Mouse (Mus musculus) layer of hippocampus, postnatal 14 days (tissue): ENCODE data around the gene Gstp3. TPM values are rescaled to one million over a fixed set of nuclear protein-coding genes. Genes with fewer than 3 reads are reported as not detected.
A peak's percentile ranks its signal among the peaks of the same experiment; 100 is the strongest.

Source experiments
- DNase-seq, 2 experiments: peaks; one replicate each; pipeline ENCODE4 v3.0.0; 2021 to 2022; ENCODE audit warnings: low spot score in 2 of 2, mixed read lengths in 1 of 2
- long read RNA-seq, 2 experiments: library from polyadenylated mRNA; stranded (forward); transcript quantifications; one replicate each; pipeline ENCODE4 v2.0.0; 2021
- total RNA-seq, 2 experiments: library from RNA; stranded (reverse); gene quantifications; 2 replicates each; pipeline ENCODE4 v1.2.3; 2021

Gene Gstp3
- not detected for total RNA-seq
- long read RNA-seq, experiment 1: 0 reads
- long read RNA-seq, experiment 2: 0 reads

- no peak for DNase-seq
Observed at GRCm38 (mm10) chr19:4059069-4059740, at the start of gene Gstp3. Gene Gstp3, minus strand, starts transcription at chr19:4059569.

- DNase-seq: no peak
Observed at GRCm38 (mm10) chr19:4108535-4108934, 49.2 kb upstream of the Gstp3 start.

- no peak for DNase-seq
Observed at GRCm38 (mm10) chr19:4106654-4107053, 47.3 kb upstream of the Gstp3 start.

- DNase-seq: no peak
Observed at GRCm38 (mm10) chr19:4104675-4105194, 45.4 kb upstream of the Gstp3 start.

- no peak for DNase-seq
Observed at GRCm38 (mm10) chr19:4103792-4104191, 44.4 kb upstream of the Gstp3 start.

GRCm38 (mm10) chr19:4103294-4103693, 43.9 kb upstream of the Gstp3 start:
- no peak for DNase-seq

GRCm38 (mm10) chr19:4102626-4103025, 43.3 kb upstream of the Gstp3 start:
- no peak for DNase-seq

GRCm38 (mm10) chr19:4102049-4102448, 42.7 kb upstream of the Gstp3 start:
- DNase-seq: no peak

GRCm38 (mm10) chr19:4101466-4101865, 42.1 kb upstream of the Gstp3 start:
- no peak for DNase-seq

- DNase-seq: peak; percentile 54 to 62
Observed at GRCm38 (mm10) chr19:4100718-4101261, 41.4 kb upstream of the Gstp3 start.

- DNase-seq: no peak
Observed at GRCm38 (mm10) chr19:4099837-4100717, 40.7 kb upstream of the Gstp3 start, which contains the start of gene Pitpnm1. Gene Pitpnm1, plus strand, starts transcription at chr19:4099998.

- DNase-seq: peak; percentile 86 to 90
Observed at GRCm38 (mm10) chr19:4099056-4099455, 39.7 kb upstream of the Gstp3 start.

- DNase-seq: no peak
Observed at GRCm38 (mm10) chr19:4098426-4098825, 39.1 kb upstream of the Gstp3 start.

- DNase-seq: no peak
Observed at GRCm38 (mm10) chr19:4097441-4097825, 38.1 kb upstream of the Gstp3 start.

GRCm38 (mm10) chr19:4096642-4097440, 37.5 kb upstream of the Gstp3 start, which contains the start of gene Cdk2ap2:
Gene Cdk2ap2, plus strand, starts transcription at chr19:4097182.
- peak; percentile 99 to 100 for DNase-seq

- no peak for DNase-seq
Observed at GRCm38 (mm10) chr19:4095802-4096201, 36.4 kb upstream of the Gstp3 start.

- DNase-seq: no peak
Observed at GRCm38 (mm10) chr19:4094774-4095303, 35.5 kb upstream of the Gstp3 start.

GRCm38 (mm10) chr19:4094348-4094747, 35.0 kb upstream of the Gstp3 start:
- no peak for DNase-seq

GRCm38 (mm10) chr19:4093772-4094171, 34.4 kb upstream of the Gstp3 start:
- DNase-seq: no peak

GRCm38 (mm10) chr19:4092750-4093149, 33.4 kb upstream of the Gstp3 start:
- no peak for DNase-seq

- DNase-seq: no peak
Observed at GRCm38 (mm10) chr19:4091383-4091782, 32.0 kb upstream of the Gstp3 start.
